Mouse (Mus musculus) testis, adult 2 months (tissue): ENCODE data around the gene Acrbp. TPM values are rescaled to one million over a fixed set of nuclear protein-coding genes. Genes with fewer than 3 reads are reported as not detected.

Experiments
- H3K27ac ChIP-seq: fragments of 200-500 bp; 2 replicates; pipeline ENCODE4 v1.5.1; 2012; ENCODE audit warnings: low read depth, low read length; ENCODE audit not compliant: control insufficient read depth, insufficient read depth
- H3K27me3 ChIP-seq: fragments of 200-500 bp; 2 replicates; pipeline ENCODE4 v1.6.1; 2012; ENCODE audit warnings: mild to moderate bottlenecking, low read length, moderate library complexity; ENCODE audit not compliant: control insufficient read depth, insufficient read depth
- H3K36me3 ChIP-seq: fragments of 200-500 bp; 2 replicates; pipeline ENCODE4 v1.6.1; 2012; ENCODE audit warnings: mild to moderate bottlenecking, low read length; ENCODE audit not compliant: control insufficient read depth, insufficient read depth
- H3K4me1 ChIP-seq: fragments of 200-500 bp; 2 replicates; pipeline ENCODE4 v1.6.1; 2012; ENCODE audit warnings: low read length; ENCODE audit not compliant: control insufficient read depth, insufficient read depth
- H3K4me3 ChIP-seq: fragments of 200-500 bp; 2 replicates; pipeline ENCODE4 v1.5.1; 2012; ENCODE audit warnings: low read depth, mild to moderate bottlenecking, low read length, moderate library complexity, mixed read lengths; ENCODE audit not compliant: control insufficient read depth
- CTCF ChIP-seq: fragments of 200-500 bp; IDR thresholded peaks from 2 replicates; pipeline ENCODE4 v1.5.1; 2012; ENCODE audit warnings: low read depth, mild to moderate bottlenecking, inconsistent platforms, low read length, moderate library complexity; ENCODE audit not compliant: control insufficient read depth, insufficient read depth, insufficient replicate concordance
- POLR2A ChIP-seq: fragments of 200-500 bp; IDR thresholded peaks from 2 replicates; pipeline ENCODE4 v1.6.1; 2012; ENCODE audit warnings: low read depth, mild to moderate bottlenecking, inconsistent platforms, low read length, moderate library complexity; ENCODE audit not compliant: control insufficient read depth
- polyA plus RNA-seq: library from polyadenylated mRNA; depleted of rRNA; stranded (reverse); fragments of >200 nt; gene quantifications from 2 replicates; pipeline ENCODE4 v1.2.3, GENCODE M21; 2012

The Acrbp gene
- polyA plus RNA-seq, 1 experiment = 1,947 TPM

GRCm38 (mm10) chr6:125095391-125096278, 46.1 kb downstream of the Acrbp start, which contains the start of gene Chd4:
Gene Chd4, plus strand, starts transcription at chr6:125095981.
- TF ChIP-seq CTCF (no peak), POLR2A (peak; percentile 73)

GRCm38 (mm10) chr6:125096279-125096596, 46.7 kb downstream of the Acrbp start:
- TF ChIP-seq POLR2A = no peak
- no peak for TF ChIP-seq CTCF
- Histone ChIP-seq H3K4me1 (peaks cover 26% of the 10 kb centered on the region), H3K27ac (peak overlapping the region; percentile 91), H3K4me3 (peak overlapping the region; percentile 95), H3K36me3 (no peaks in the 10 kb centered on the region; the same call in 1 of the 2 replicates), H3K27me3 (no peaks in the 10 kb centered on the region)

More at GRCm38 (mm10) chr6:125095391-125096278, 46.1 kb downstream of the Acrbp start, which contains the start of gene Chd4:
- Histone ChIP-seq H3K27ac (peak within 1 kb of the TSS; percentile 91), H3K4me3 (peak within 1 kb of the TSS; percentile 95), H3K27me3 (no peaks in the 10 kb centered on the region), H3K36me3 (no peaks in the 10 kb centered on the region; the same call in 1 of the 2 replicates), H3K4me1 (peaks cover 28% of the 10 kb centered on the region)

GRCm38 (mm10) chr6:125096597-125097345, 47.3 kb downstream of the Acrbp start:
- peak overlapping the region; percentile 72 for H3K27ac ChIP-seq
- H3K36me3 ChIP-seq = no peaks in the 10 kb centered on the region; the same call in 1 of the 2 replicates
- TF ChIP-seq POLR2A = no peak
- TF ChIP-seq CTCF = no peak
- H3K4me3 ChIP-seq = peak overlapping the region; percentile 95
- H3K27me3 ChIP-seq = no peaks in the 10 kb centered on the region
- peaks cover 23% of the 10 kb centered on the region for H3K4me1 ChIP-seq

GRCm38 (mm10) chr6:125097346-125097689, 47.8 kb downstream of the Acrbp start:
- peak overlapping the region; percentile 67 for H3K27ac ChIP-seq
- no peaks in the 10 kb centered on the region; the same call in 1 of the 2 replicates for H3K36me3 ChIP-seq
- peaks cover 23% of the 10 kb centered on the region for H3K4me1 ChIP-seq

GRCm38 (mm10) chr6:125097951-125098350, 48.5 kb downstream of the Acrbp start:
- Histone ChIP-seq H3K27ac (no peak overlapping the region), H3K36me3 (peaks cover 1% of the 10 kb centered on the region), H3K27me3 (no peaks in the 10 kb centered on the region), H3K4me3 (peak overlapping the region; percentile 95), H3K4me1 (peaks cover 23% of the 10 kb centered on the region)
- TF ChIP-seq CTCF (no peak), POLR2A (no peak)

More at GRCm38 (mm10) chr6:125097346-125097689, 47.8 kb downstream of the Acrbp start:
- Histone ChIP-seq H3K27me3 (no peaks in the 10 kb centered on the region), H3K4me3 (peak overlapping the region; percentile 95)
- TF ChIP-seq CTCF (no peak), POLR2A (no peak)

- H3K27me3 ChIP-seq = no peaks in the 10 kb centered on the region
- H3K27ac ChIP-seq = no peak overlapping the region
- TF ChIP-seq CTCF (no peak), POLR2A (no peak)
- H3K36me3 ChIP-seq = peaks cover 1% of the 10 kb centered on the region
- H3K4me1 ChIP-seq = peaks cover 23% of the 10 kb centered on the region
- peak overlapping the region; percentile 95 for H3K4me3 ChIP-seq
Observed at GRCm38 (mm10) chr6:125098513-125098912, 49.0 kb downstream of the Acrbp start.
